In the genomic region with DNA sequence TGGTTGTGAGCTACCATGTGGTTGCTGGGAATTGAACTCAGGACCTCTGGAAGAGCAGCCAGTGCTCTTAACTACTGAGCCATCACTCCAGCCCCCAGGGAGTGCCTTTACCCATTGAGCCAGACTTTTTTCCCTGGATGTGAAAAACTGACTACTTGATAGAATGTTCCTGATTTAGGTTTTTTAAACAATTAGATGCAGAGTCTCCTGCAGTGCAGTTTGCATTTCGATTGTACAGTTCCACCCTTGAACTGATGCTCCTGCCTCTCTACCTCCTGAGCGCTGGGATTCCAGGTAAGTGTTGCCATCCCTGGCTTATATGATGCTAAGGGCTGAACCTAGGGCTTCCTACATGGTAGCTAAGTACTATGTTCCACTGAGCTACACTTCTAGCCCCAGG, we compare ENCODE assay signal across 18 mouse cellular contexts.
"Had no signal": no experiment of that assay in that cellular context is flagged by ENCODE, and none has a peak within 500 bp of the region (broad histone marks: within the 10 kb centered on the region; RNA-seq: fewer than 3 reads in every experiment).

No protein-coding gene starts in this region.

- H3K36me3 ChIP-seq: midbrain, embryonic 15.5 days; neural tube, embryonic 13.5 days; neural tube, embryonic 15.5 days had no signal

- H3K4me2 ChIP-seq: lung, embryonic 14.5 days; midbrain, embryonic 13.5 days; midbrain, embryonic 15.5 days; neural tube, embryonic 13.5 days; neural tube, embryonic 15.5 days had no signal

- H3K4me3 ChIP-seq: midbrain, embryonic 10.5 days; midbrain, embryonic 13.5 days; midbrain, embryonic 15.5 days; myocyte; neural tube, embryonic 13.5 days; neural tube, embryonic 15.5 days had no signal

- H3K27me3 ChIP-seq: midbrain, embryonic 13.5 days; midbrain, embryonic 15.5 days; neural tube, embryonic 13.5 days; neural tube, embryonic 15.5 days had no signal

- DNase-seq: liver, postnatal 0 days; lung, embryonic 14.5 days; lung, postnatal 10 days; lung, postnatal 4 days; retina, postnatal 1 day; right cerebral cortex, adult 18-20 months; right cerebral cortex, postnatal 25 days; right cerebral cortex, postnatal 4 days; spleen, adult 18-20 months; thymus, adult 18-20 months; thymus, postnatal 14 days; thymus, postnatal 36 days had no signal

- H3K9ac ChIP-seq: liver, postnatal 0 days; lung, embryonic 14.5 days; midbrain, embryonic 13.5 days; midbrain, embryonic 15.5 days; neural tube, embryonic 13.5 days; neural tube, embryonic 15.5 days had no signal

- ATAC-seq: liver, postnatal 0 days; midbrain, embryonic 13.5 days; midbrain, embryonic 15.5 days had no signal

- H3K9me3 ChIP-seq: midbrain, embryonic 10.5 days; midbrain, embryonic 13.5 days; midbrain, embryonic 15.5 days; neural tube, embryonic 13.5 days; neural tube, embryonic 15.5 days had no signal

- H3K27ac ChIP-seq: midbrain, embryonic 10.5 days; midbrain, embryonic 13.5 days; midbrain, embryonic 15.5 days; neural tube, embryonic 13.5 days; neural tube, embryonic 15.5 days had no signal
